Mouse (Mus musculus): ENCODE measurements around the gene Ctnna2.

DNA sequence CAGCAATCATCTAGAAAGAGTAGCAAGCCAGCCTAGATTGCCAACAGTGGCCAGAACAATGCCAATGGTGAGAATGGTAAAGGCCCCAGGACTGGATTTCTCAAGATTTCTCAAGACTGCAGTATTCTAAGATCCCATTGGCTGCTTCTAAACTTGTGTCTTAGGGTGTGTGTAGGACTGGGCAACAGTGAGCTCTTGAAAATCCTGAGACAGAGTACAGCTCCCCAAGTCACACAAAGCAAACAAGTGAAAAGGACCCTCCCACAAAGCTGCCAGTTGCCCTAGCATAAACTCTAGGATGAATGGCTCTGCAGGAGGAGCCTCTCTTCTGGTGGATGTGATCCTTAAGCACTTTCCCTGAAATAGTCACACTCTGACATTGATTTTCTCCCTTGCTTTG, 235.8 kb downstream of the Ctnna2 start:
- TF ChIP-seq CTCF (IDR thresholded peaks at IDR 0.05; ENCODE audit: low read depth), result no peak
- TF ChIP-seq EP300 (IDR thresholded peaks at IDR 0.05; ENCODE audit: low read depth), result no peak

Data from liver, postnatal 0 days (tissue).